Mouse (Mus musculus) adrenal gland (tissue): ENCODE results near the gene Kmt2d.
"Not testable (repeated sequence)": the region's sequence is repeated elsewhere in the genome, so short reads cannot be mapped to it uniquely, and the experiment has no call there.

ENCODE experiments used
- intact Hi-C: fragments of 180-260 bp; cut with DNase I; formaldehyde crosslinking; loops from one replicate; pipeline ENCODE4 v1.15.1; 2025
- long read RNA-seq, 2 experiments: library from polyadenylated mRNA; unstranded; transcript quantifications; one replicate each; pipeline ENCODE4 v2.0.0; 2020; ENCODE audit warnings: borderline replicate concordance in 1 of 2; ENCODE audit not compliant: insufficient replicate concordance in 1 of 2

Kmt2d gene
- long read RNA-seq, experiment 1, partial matches to known transcripts, result 0 of 8 reads
- long read RNA-seq, experiment 1, other reads (novel, unspliced or antisense), result 8 of 8 reads
- long read RNA-seq, experiment 2, partial matches to known transcripts, result 1 of 5 reads
- long read RNA-seq, experiment 2, other reads (novel, unspliced or antisense), result 4 of 5 reads

- intact Hi-C loops, result loop anchor here (10.0 kb wide), 1 partner anchor 54 kb away; no protein-coding TSS in a partner anchor
Measured at GRCm38 (mm10) chr15:98871070-98871915, at the start of gene Kmt2d. Gene Kmt2d (minus strand): TSS chr15:98871204.

- intact Hi-C loops, result not testable (repeated sequence)
Measured at GRCm38 (mm10) chr15:98918499-98918895, 47.5 kb upstream of the Kmt2d start.

- intact Hi-C loops, result no loop called here
Measured at GRCm38 (mm10) chr15:98917538-98918498, 46.8 kb upstream of the Kmt2d start, which contains the start of gene Lmbr1l. Gene Lmbr1l (minus strand): TSS chr15:98918231.

- intact Hi-C loops, result no loop called here
Measured at GRCm38 (mm10) chr15:98917091-98917490, 46.1 kb upstream of the Kmt2d start.

- intact Hi-C loops, result no loop called here
Measured at GRCm38 (mm10) chr15:98916016-98916415, 45.0 kb upstream of the Kmt2d start.

- intact Hi-C loops, result no loop called here
Measured at GRCm38 (mm10) chr15:98914903-98915302, 43.9 kb upstream of the Kmt2d start.

GRCm38 (mm10) chr15:98904692-98905091 lies 33.7 kb upstream of the Kmt2d start:
- intact Hi-C loops, result no loop called here

GRCm38 (mm10) chr15:98902600-98902999 lies 31.6 kb upstream of the Kmt2d start:
- intact Hi-C loops, result no loop called here

- intact Hi-C loops, result no loop called here
Measured at GRCm38 (mm10) chr15:98901530-98901929, 30.5 kb upstream of the Kmt2d start.

- intact Hi-C loops, result no loop called here
Measured at GRCm38 (mm10) chr15:98897928-98898800, 27.2 kb upstream of the Kmt2d start, which contains the start of gene Dhh. Gene Dhh (minus strand): TSS chr15:98898540.

GRCm38 (mm10) chr15:98897495-98897894 lies 26.5 kb upstream of the Kmt2d start:
- intact Hi-C loops, result no loop called here

GRCm38 (mm10) chr15:98895635-98896589 lies 24.9 kb upstream of the Kmt2d start:
- intact Hi-C loops, result no loop called here

- intact Hi-C loops, result loop anchor here (5.0 kb wide), 1 partner anchor 97 kb away; no protein-coding TSS in a partner anchor
Measured at GRCm38 (mm10) chr15:98894746-98895634, 24.0 kb upstream of the Kmt2d start.

- intact Hi-C loops, result loop anchor here (2.0 to 5.0 kb wide), 2 partner anchors 35 to 98 kb away; no protein-coding TSS in a partner anchor
Measured at GRCm38 (mm10) chr15:98893940-98894745, 23.1 kb upstream of the Kmt2d start, which contains the start of gene Rhebl1. Gene Rhebl1 (minus strand): TSS chr15:98894540.

- intact Hi-C loops, result loop anchor here (2.0 to 5.0 kb wide), 2 partner anchors 36 to 99 kb away; no protein-coding TSS in a partner anchor
Measured at GRCm38 (mm10) chr15:98893036-98893435, 22.0 kb upstream of the Kmt2d start.

GRCm38 (mm10) chr15:98891907-98892606 lies 21.1 kb upstream of the Kmt2d start:
- intact Hi-C loops, result loop anchor here (2.0 to 5.0 kb wide), 2 partner anchors 37 to 100 kb away; no protein-coding TSS in a partner anchor
